Mouse (Mus musculus): ENCODE data around the gene Pramef12. TPM values are rescaled to one million over a fixed set of nuclear protein-coding genes. Genes with fewer than 3 reads are reported as not detected.
A peak's percentile ranks its signal among the peaks of the same experiment; 100 is the strongest.
"Not testable (repeated sequence)": the region's sequence is repeated elsewhere in the genome, so short reads cannot be mapped to it uniquely, and the experiment has no call there.

The Pramef12 gene
- total and polyA plus RNA-seq, 2 experiments from 2014 or later = 0.05 TPM; not detected in 1

- DNase-seq (ENCODE audit: low spot score) (peak; percentile 60), ATAC-seq (ENCODE audit: insufficient read depth, low read depth) (peak; percentile 84)
- Histone ChIP-seq H3K4me3 (ENCODE audit: low read depth, low read length) (peak overlapping the region; percentile 44), H3K36me3 (replicated peaks; ENCODE audit: control insufficient read depth, insufficient read depth, low read length) (no peaks in the 10 kb centered on the region), H3K4me2 (ENCODE audit: low read depth, low read length) (peak overlapping the region; percentile 67), H3K9me3 (replicated peaks; ENCODE audit: control insufficient read depth, low read length) (no peaks in the 10 kb centered on the region), H3K27ac (ENCODE audit: low read depth) (no peak overlapping the region), H3K4me1 (ENCODE audit: control insufficient read depth, insufficient read depth) (0 out of 2 replicates have a peak, but pooled peaks cover 3% of the 10 kb centered on the region), H3K9ac (replicated peaks; ENCODE audit: low read depth, low read length) (peak overlapping the region; percentile 40; the same call in 1 of the 2 replicates), H3K27me3 (ENCODE audit: control insufficient read depth, insufficient read depth, low read length) (no peaks in the 10 kb centered on the region)
- TF ChIP-seq EP300 (IDR thresholded peaks at IDR 0.05; ENCODE audit: low read depth) (no peak), CTCF (IDR thresholded peaks at IDR 0.05; ENCODE audit: low read depth) (no peak)
- WGBS = 7% methylated on average over 16 of the region's 17 CpGs
Measured at GRCm38 (mm10) chr4:144404456-144405086, 3.7 kb downstream of the Pramef12 start.

GRCm38 (mm10) chr4:144402712-144403111, 5.6 kb downstream of the Pramef12 start:
- TF ChIP-seq EP300 (IDR thresholded peaks at IDR 0.05; ENCODE audit: low read depth) (no peak), CTCF (IDR thresholded peaks at IDR 0.05; ENCODE audit: low read depth) (no peak)

GRCm38 (mm10) chr4:144396316-144396715, 11.9 kb downstream of the Pramef12 start:
- no peak overlapping the region for H3K4me3 ChIP-seq (ENCODE audit: low read depth, low read length)
- no peaks in the 10 kb centered on the region for H3K9me3 ChIP-seq (replicated peaks; ENCODE audit: control insufficient read depth, low read length)
- TF ChIP-seq CTCF (IDR thresholded peaks at IDR 0.05; ENCODE audit: low read depth) (no peak), EP300 (IDR thresholded peaks at IDR 0.05; ENCODE audit: low read depth) (no peak)
- no peak for DNase-seq (ENCODE audit: low spot score)
- H3K27me3 ChIP-seq (ENCODE audit: control insufficient read depth, insufficient read depth, low read length) = no peaks in the 10 kb centered on the region
- WGBS = 31% methylated on average over 3 of the region's 3 CpGs
- no peak overlapping the region for H3K4me2 ChIP-seq (ENCODE audit: low read depth, low read length)
- no peak overlapping the region for H3K27ac ChIP-seq (ENCODE audit: low read depth)
- no peak for ATAC-seq (ENCODE audit: insufficient read depth, low read depth)
- no peaks in the 10 kb centered on the region for H3K4me1 ChIP-seq (ENCODE audit: control insufficient read depth, insufficient read depth)
- no peaks in the 10 kb centered on the region for H3K36me3 ChIP-seq (replicated peaks; ENCODE audit: control insufficient read depth, insufficient read depth, low read length)
- no peak overlapping the region for H3K9ac ChIP-seq (replicated peaks; ENCODE audit: low read depth, low read length)

More at GRCm38 (mm10) chr4:144402712-144403111, 5.6 kb downstream of the Pramef12 start:
- H3K4me3 ChIP-seq (ENCODE audit: low read depth, low read length) = no peak overlapping the region
- ATAC-seq (ENCODE audit: insufficient read depth, low read depth) (no peak), DNase-seq (ENCODE audit: low spot score) (no peak)
- H3K4me2 ChIP-seq (ENCODE audit: low read depth, low read length) = no peak overlapping the region
- no peaks in the 10 kb centered on the region for H3K36me3 ChIP-seq (replicated peaks; ENCODE audit: control insufficient read depth, insufficient read depth, low read length)
- 14% methylated on average over 4 of the region's 4 CpGs for WGBS
- no peak overlapping the region for H3K9ac ChIP-seq (replicated peaks; ENCODE audit: low read depth, low read length)
- no peaks in the 10 kb centered on the region for H3K27me3 ChIP-seq (ENCODE audit: control insufficient read depth, insufficient read depth, low read length)
- no peaks in the 10 kb centered on the region for H3K9me3 ChIP-seq (replicated peaks; ENCODE audit: control insufficient read depth, low read length)
- 0 out of 2 replicates have a peak, but pooled peaks cover 3% of the 10 kb centered on the region for H3K4me1 ChIP-seq (ENCODE audit: control insufficient read depth, insufficient read depth)
- H3K27ac ChIP-seq (ENCODE audit: low read depth) = no peak overlapping the region

- H3K36me3 ChIP-seq (replicated peaks; ENCODE audit: control insufficient read depth, insufficient read depth, low read length) = no peaks in the 10 kb centered on the region
- H3K4me2 ChIP-seq (ENCODE audit: low read depth, low read length) = no peak within 1 kb of the TSS
- no peak within 1 kb of the TSS for H3K9ac ChIP-seq (replicated peaks; ENCODE audit: low read depth, low read length)
- H3K27me3 ChIP-seq (ENCODE audit: control insufficient read depth, insufficient read depth, low read length) = no peaks in the 10 kb centered on the region
- WGBS = 29% methylated on average over 2 of the region's 2 CpGs
- no peak for TF ChIP-seq CTCF (IDR thresholded peaks at IDR 0.05; ENCODE audit: low read depth)
- no peak for TF ChIP-seq EP300 (IDR thresholded peaks at IDR 0.05; ENCODE audit: low read depth)
- 0 out of 2 replicates have a peak, but pooled peaks cover 4% of the 10 kb centered on the region for H3K9me3 ChIP-seq (replicated peaks; ENCODE audit: control insufficient read depth, low read length)
- ATAC-seq (ENCODE audit: insufficient read depth, low read depth) = no peak
- H3K27ac ChIP-seq (ENCODE audit: low read depth) = no peak within 1 kb of the TSS
- DNase-seq (ENCODE audit: low spot score) = no peak
- no peak within 1 kb of the TSS for H3K4me3 ChIP-seq (ENCODE audit: low read depth, low read length)
- H3K4me1 ChIP-seq (ENCODE audit: control insufficient read depth, insufficient read depth) = no peaks in the 10 kb centered on the region
Measured at GRCm38 (mm10) chr4:144377911-144378310, 30.4 kb downstream of the Pramef12 start, which contains the start of gene Pramef20. Pramef20 (minus strand) TSS chr4:144377933.

GRCm38 (mm10) chr4:144357642-144358041, 50.6 kb downstream of the Pramef12 start, which contains the start of gene Gm13119:
Gm13119 (plus strand) TSS chr4:144357942.
- not testable (repeated sequence) for H3K4me3 ChIP-seq (ENCODE audit: low read depth, low read length); H3K9ac ChIP-seq (replicated peaks; ENCODE audit: low read depth, low read length); ATAC-seq (ENCODE audit: insufficient read depth, low read depth); H3K27me3 ChIP-seq (ENCODE audit: control insufficient read depth, insufficient read depth, low read length); H3K4me2 ChIP-seq (ENCODE audit: low read depth, low read length); H3K4me1 ChIP-seq (ENCODE audit: control insufficient read depth, insufficient read depth); H3K9me3 ChIP-seq (replicated peaks; ENCODE audit: control insufficient read depth, low read length); H3K36me3 ChIP-seq (replicated peaks; ENCODE audit: control insufficient read depth, insufficient read depth, low read length); H3K27ac ChIP-seq (ENCODE audit: low read depth); DNase-seq (ENCODE audit: low spot score)
- 80% methylated on average over 3 of the region's 3 CpGs for WGBS

Other genes with a start within 250 kb of the Pramef12 start
- not detected in 2 replicates for gene Oog3, start 245.8 kb downstream of the Pramef12 start, total RNA-seq (2014; rRNA removed; ENCODE audit: low replicate concordance)
- gene Oog3, start 245.8 kb downstream of the Pramef12 start, polyA plus RNA-seq (2015; fragmentation: Nextera tagmentation; extraction: Ambion mirVana) = not detected in 2 replicates
- gene Oog2, start 217.7 kb downstream of the Pramef12 start, total RNA-seq (2014; rRNA removed; ENCODE audit: low replicate concordance) = not detected in 2 replicates
- not detected in 2 replicates for gene Oog2, start 217.7 kb downstream of the Pramef12 start, polyA plus RNA-seq (2015; fragmentation: Nextera tagmentation; extraction: Ambion mirVana)
- gene C87977, start 195.1 kb downstream of the Pramef12 start, total RNA-seq (2014; rRNA removed; ENCODE audit: low replicate concordance) = not detected in 2 replicates
- not detected in 2 replicates for gene C87977, start 195.1 kb downstream of the Pramef12 start, polyA plus RNA-seq (2015; fragmentation: Nextera tagmentation; extraction: Ambion mirVana)
- not detected in 2 replicates for gene Pramel5, start 128.0 kb downstream of the Pramef12 start, total RNA-seq (2014; rRNA removed; ENCODE audit: low replicate concordance)
- not detected in 2 replicates for gene Pramel5, start 128.0 kb downstream of the Pramef12 start, polyA plus RNA-seq (2015; fragmentation: Nextera tagmentation; extraction: Ambion mirVana)
- gene Gm13128, start 78.2 kb downstream of the Pramef12 start, total RNA-seq (2014; rRNA removed; ENCODE audit: low replicate concordance) = not detected in 2 replicates
- not detected in 2 replicates for gene Gm13128, start 78.2 kb downstream of the Pramef12 start, polyA plus RNA-seq (2015; fragmentation: Nextera tagmentation; extraction: Ambion mirVana)
- not detected in 2 replicates for gene Gm13119, start 50.5 kb downstream of the Pramef12 start, total RNA-seq (2014; rRNA removed; ENCODE audit: low replicate concordance)
- gene Gm13119, start 50.5 kb downstream of the Pramef12 start, polyA plus RNA-seq (2015; fragmentation: Nextera tagmentation; extraction: Ambion mirVana) = not detected in 2 replicates
- gene Pramef20, start 30.5 kb downstream of the Pramef12 start, total RNA-seq (2014; rRNA removed; ENCODE audit: low replicate concordance) = not detected in 2 replicates
- gene Pramef20, start 30.5 kb downstream of the Pramef12 start, polyA plus RNA-seq (2015; fragmentation: Nextera tagmentation; extraction: Ambion mirVana) = not detected in 2 replicates
- gene 1700012P22Rik, start 30.3 kb upstream of the Pramef12 start, total RNA-seq (2014; rRNA removed; ENCODE audit: low replicate concordance) = not detected in 2 replicates
- gene 1700012P22Rik, start 30.3 kb upstream of the Pramef12 start, polyA plus RNA-seq (2015; fragmentation: Nextera tagmentation; extraction: Ambion mirVana) = not detected in 2 replicates
- not detected in 2 replicates for gene Gm9944, start 44.9 kb upstream of the Pramef12 start, total RNA-seq (2014; rRNA removed; ENCODE audit: low replicate concordance)
- not detected in 2 replicates for gene Gm9944, start 44.9 kb upstream of the Pramef12 start, polyA plus RNA-seq (2015; fragmentation: Nextera tagmentation; extraction: Ambion mirVana)
- not detected in 2 replicates for gene Aadacl3, start 55.3 kb upstream of the Pramef12 start, total RNA-seq (2014; rRNA removed; ENCODE audit: low replicate concordance)
- not detected in 2 replicates for gene Aadacl3, start 55.3 kb upstream of the Pramef12 start, polyA plus RNA-seq (2015; fragmentation: Nextera tagmentation; extraction: Ambion mirVana)
- not detected in 2 replicates for gene 9430007A20Rik, start 111.4 kb upstream of the Pramef12 start, total RNA-seq (2014; rRNA removed; ENCODE audit: low replicate concordance)
- gene 9430007A20Rik, start 111.4 kb upstream of the Pramef12 start, polyA plus RNA-seq (2015; fragmentation: Nextera tagmentation; extraction: Ambion mirVana) = not detected in 2 replicates
- gene Gm13124, start 156.7 kb upstream of the Pramef12 start, total RNA-seq (2014; rRNA removed; ENCODE audit: low replicate concordance) = not detected in 2 replicates
- not detected in 2 replicates for gene Gm13124, start 156.7 kb upstream of the Pramef12 start, polyA plus RNA-seq (2015; fragmentation: Nextera tagmentation; extraction: Ambion mirVana)
- not detected in 2 replicates for gene Aadacl4, start 205.2 kb upstream of the Pramef12 start, total RNA-seq (2014; rRNA removed; ENCODE audit: low replicate concordance)
- gene Aadacl4, start 205.2 kb upstream of the Pramef12 start, polyA plus RNA-seq (2015; fragmentation: Nextera tagmentation; extraction: Ambion mirVana) = not detected in 2 replicates